Mouse (Mus musculus): ENCODE measurements around the gene Islr.

DNA sequence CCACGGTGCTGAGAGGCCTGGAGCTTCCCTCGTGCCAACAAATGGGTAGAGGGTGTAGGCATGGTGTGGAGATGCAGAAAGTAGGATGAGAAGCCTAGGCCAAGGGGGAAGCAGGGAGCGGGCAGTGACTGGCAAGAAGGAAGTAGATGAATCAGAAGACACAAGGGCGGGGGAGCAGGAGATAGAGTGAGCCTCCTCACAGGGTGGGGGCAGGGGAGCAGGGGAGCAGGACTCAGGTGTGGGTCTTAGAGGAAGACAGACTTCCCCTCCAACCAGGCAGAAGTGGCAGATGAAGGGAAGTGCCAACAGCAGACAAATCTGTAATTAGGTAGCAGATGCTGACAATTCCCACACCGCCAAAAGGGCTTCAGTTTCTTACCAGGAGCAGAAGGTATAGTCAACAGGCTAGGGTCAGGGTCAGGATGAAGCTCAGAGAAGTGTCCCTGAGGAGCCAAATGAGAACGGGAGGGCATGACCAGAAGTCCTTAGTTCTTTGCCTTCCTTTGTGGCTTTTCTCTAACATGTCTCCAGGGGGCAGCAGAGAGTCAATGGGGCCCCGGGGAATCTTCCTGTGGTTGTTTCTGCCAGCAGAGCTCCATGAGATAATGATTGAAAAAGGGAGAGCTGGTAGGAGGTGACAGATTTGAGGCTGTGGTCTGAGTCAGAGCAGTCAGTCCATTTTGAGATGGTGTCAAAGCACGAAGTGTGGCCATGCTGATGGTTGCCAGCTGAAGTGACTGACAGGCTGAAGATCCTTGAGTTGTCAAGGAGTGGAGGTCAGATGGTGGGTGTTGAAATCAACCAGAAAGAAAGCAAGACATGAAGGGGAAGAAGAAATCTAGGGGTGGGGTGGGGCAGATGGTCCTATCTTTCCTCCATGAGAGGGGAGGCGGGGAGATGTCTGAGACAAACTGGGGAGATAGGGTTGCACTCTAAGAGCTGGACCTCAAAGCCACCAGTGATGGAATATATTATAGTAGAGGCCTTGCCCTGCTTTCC is 22.1 kb upstream of the Islr start:
- TF ChIP-seq CTCF (IDR thresholded peaks at IDR 0.05; ENCODE audit: control insufficient read depth, insufficient read depth, insufficient replicate concordance, low read depth, low read length) (peak; percentile 59), POLR2A (IDR thresholded peaks at IDR 0.05; ENCODE audit: control insufficient read depth, low read depth, low read length) (no peak)
